Mouse (Mus musculus): ENCODE results near the gene Ncoa4. TPM values are rescaled to one million over a fixed set of nuclear protein-coding genes. Genes with fewer than 3 reads are reported as not detected.

Gene Ncoa4
- 89.7 TPM for polyA plus RNA-seq (2017; shearing (Covaris generic))

GRCm38 (mm10) chr14:32159690-32160246, at the start of gene Ncoa4:
TSS of gene Ncoa4 (plus strand) at chr14:32159865.

GRCm38 (mm10) chr14:32141723-32142122, 17.9 kb upstream of the Ncoa4 start, which contains the start of gene Msmb:
TSS of gene Msmb (plus strand) at chr14:32142023.

GRCm38 (mm10) chr14:32201791-32202451, 42.3 kb downstream of the Ncoa4 start, which contains the start of the genes Timm23 and Parg:
TSS of gene Timm23 (minus strand) at chr14:32201898.
TSS of gene Parg (plus strand) at chr14:32201949.

Other genes starting within 250 kb of the Ncoa4 start
- not detected for gene Galnt15, start 130.9 kb upstream of the Ncoa4 start, polyA plus RNA-seq (2017; shearing (Covaris generic))
- gene Oxnad1, start 74.5 kb upstream of the Ncoa4 start, polyA plus RNA-seq (2017; shearing (Covaris generic)) = 10.4 TPM
- gene Dph3, start 74.1 kb upstream of the Ncoa4 start, polyA plus RNA-seq (2017; shearing (Covaris generic)) = 95.4 TPM
- gene Msmb, start 17.8 kb upstream of the Ncoa4 start, polyA plus RNA-seq (2017; shearing (Covaris generic)) = not detected
- 153 TPM for gene Timm23, start 42.0 kb downstream of the Ncoa4 start, polyA plus RNA-seq (2017; shearing (Covaris generic))
- 71.3 TPM for gene Parg, start 42.1 kb downstream of the Ncoa4 start, polyA plus RNA-seq (2017; shearing (Covaris generic))
- 0.10 TPM for gene Ogdhl, start 162.2 kb downstream of the Ncoa4 start, polyA plus RNA-seq (2017; shearing (Covaris generic))
- gene 1700024G13Rik, start 228.5 kb downstream of the Ncoa4 start, polyA plus RNA-seq (2017; shearing (Covaris generic)) = not detected